Mouse (Mus musculus) adrenal gland, adult 2 months (tissue): Measurements from ENCODE around the gene Olfr543. TPM values are rescaled to one million over a fixed set of nuclear protein-coding genes. Genes with fewer than 3 reads are reported as not detected.

ENCODE experiments used
- DNase-seq: peaks from one replicate; pipeline ENCODE4 v3.0.0; 2021
- polyA plus RNA-seq: library from polyadenylated mRNA; depleted of rRNA; stranded (reverse); fragments of >200 nt; gene quantifications from 2 replicates; pipeline ENCODE4 v1.2.3, GENCODE M21; 2012; rRNA removed
- total RNA-seq, 2 experiments: library from RNA; stranded (reverse); gene quantifications; 2 replicates each; pipeline ENCODE4 v1.2.3; 2021

Olfr543 gene
- total and polyA plus RNA-seq, 3 experiments = not detected

DNA sequence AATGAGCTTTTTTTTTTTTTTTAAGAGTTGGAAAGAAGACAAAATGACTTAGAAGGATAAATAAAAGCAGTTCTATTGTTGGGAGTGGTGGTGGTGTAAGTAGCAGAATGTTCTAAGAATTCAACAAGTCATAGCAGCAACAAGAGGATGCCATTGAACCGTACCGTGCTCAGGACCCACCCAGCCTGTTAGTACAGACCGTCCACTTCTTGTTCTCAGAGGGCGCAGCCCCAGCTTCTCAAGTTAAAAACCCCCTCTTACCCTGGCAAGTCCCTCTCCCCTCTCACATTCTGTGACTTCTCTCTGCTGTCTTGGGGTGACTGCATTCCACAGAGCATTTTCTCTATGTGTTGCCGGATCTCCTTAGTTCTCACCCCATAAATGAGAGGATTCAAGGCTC is 4.9 kb downstream of the Olfr543 start:
- DNase-seq = no peak

DNA sequence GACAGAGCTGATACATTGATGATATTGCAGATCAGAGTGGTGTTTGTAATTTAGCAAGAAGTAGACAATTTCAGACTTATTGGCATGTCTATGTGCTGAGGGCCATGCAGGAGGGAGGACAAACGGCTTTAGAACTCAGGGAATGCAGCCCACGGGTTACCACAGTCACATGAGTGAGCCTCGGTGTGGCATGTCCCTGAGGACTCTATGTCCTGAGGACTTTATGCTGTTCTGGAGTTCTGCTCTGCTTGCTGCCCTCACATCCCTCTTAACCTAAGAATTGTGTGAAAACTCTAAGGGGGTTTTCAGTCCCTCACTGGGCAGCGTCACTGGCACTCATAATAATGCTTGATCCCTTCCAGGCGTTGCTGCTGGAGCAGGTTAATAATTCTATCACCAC is 8.8 kb downstream of the Olfr543 start:
- DNase-seq = no peak

DNA sequence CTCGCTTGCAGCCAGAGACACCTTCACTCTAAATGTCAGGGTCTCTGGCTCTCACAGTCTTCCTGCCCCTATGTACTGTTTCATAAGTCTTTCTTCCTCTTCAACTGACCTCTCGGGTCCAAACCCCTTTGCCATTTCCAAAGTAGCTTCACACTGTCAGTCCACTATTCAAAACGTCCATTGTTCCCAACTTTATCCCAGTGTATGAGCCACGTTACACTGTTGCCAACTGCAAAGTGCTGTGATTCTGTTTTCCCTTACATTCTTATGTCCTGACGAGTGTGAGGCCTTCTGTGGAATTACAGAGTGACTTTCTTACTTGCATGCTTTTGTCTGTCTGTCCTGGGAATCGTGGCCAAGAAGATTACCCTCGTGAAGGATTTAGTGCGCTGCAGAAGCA is 13.9 kb downstream of the Olfr543 start:
- peak; percentile 10 for DNase-seq

DNA sequence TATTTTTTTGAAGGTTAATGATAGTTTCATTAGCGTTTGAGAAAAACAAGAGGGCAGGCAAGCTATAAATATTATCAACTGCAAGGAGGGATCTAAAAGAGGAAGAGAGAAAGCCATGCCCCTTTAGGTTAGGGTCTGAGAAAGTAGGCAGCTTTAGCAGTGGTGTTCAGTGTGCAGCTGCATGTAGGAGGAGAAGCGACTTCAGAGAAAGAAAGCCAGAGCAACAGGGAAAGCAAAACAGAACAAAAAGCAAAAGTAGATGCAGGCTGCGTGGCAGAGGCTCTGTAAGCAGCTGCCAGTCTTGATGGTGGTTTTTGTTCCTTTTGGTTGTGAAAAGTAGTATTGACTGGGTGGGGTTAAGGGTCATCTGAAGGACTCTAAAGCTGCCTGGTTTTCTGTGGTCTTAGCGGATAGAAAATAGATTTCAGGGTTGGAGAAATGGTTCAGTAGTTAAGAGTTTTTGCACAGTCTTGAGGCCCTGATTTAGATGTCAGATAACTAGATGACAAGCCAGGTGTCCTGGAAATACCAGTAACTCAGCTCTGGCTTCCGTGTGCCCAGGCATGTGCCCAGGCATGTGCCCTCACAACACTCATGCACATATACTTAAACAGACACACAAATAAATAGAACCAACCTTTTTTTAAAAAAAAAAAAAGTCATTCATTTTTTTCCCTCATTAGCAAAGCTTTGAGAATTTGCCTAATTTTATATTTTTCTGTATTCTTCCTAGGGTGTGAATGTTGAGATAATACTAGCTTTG is 22.7 kb downstream of the Olfr543 start:
- no peak for DNase-seq

DNA sequence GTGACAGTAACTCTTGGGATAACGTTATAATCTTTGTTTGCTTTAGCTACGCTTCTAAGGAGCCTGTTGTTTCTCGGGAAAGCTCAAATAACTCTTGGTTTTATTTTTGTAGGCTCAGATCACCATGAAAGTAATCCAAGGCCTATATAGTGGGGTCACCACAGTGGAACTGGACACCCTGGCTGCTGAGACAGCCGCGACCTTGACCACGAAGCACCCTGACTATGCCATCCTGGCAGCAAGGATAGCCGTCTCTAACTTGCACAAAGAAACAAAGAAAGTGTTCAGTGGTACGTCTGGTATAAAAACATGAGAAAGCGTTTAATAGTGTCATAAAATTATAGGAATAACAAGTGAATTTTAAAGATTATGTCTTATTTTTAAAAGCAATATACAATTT is 35.0 kb downstream of the Olfr543 start:
- peak; percentile 56 for DNase-seq

DNA sequence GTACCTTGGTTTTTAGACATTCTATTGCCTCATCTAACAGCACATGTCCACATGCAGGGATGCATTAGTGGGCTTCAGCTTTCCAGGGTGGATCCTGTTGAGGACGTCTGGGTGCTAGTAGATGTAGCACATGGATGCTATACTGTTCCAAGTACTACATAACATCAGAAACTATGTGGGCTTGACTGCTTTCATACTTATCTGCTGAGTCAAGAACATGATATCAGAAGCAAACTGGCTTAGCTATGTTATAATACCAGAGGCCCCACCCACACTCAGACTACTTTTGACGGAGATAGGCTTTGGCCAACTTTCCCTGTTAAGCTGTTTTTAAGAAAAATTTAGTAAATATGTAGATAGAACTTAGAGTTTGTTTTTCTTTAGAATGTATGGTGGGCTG is 37.2 kb downstream of the Olfr543 start:
- no peak for DNase-seq

DNA sequence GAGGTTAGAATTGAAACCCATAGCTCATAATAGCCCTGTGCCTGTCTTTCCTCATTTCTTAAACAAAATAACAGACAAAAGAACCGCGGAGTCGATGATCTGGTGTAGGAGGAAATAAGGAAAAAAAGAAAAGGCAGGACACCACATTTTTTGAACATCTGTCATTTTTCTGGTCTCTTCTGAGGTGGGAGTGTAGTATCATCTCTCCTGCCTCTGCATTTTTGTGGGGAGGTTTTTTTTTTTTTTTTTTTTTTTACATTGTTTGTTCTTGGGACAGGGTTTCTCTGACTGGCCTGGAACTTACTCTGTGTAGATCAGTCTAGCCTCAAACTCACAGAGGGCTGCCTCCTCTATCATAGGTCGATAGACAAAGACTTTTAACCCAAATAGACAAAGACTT is 39.0 kb downstream of the Olfr543 start:
- DNase-seq = no peak

DNA sequence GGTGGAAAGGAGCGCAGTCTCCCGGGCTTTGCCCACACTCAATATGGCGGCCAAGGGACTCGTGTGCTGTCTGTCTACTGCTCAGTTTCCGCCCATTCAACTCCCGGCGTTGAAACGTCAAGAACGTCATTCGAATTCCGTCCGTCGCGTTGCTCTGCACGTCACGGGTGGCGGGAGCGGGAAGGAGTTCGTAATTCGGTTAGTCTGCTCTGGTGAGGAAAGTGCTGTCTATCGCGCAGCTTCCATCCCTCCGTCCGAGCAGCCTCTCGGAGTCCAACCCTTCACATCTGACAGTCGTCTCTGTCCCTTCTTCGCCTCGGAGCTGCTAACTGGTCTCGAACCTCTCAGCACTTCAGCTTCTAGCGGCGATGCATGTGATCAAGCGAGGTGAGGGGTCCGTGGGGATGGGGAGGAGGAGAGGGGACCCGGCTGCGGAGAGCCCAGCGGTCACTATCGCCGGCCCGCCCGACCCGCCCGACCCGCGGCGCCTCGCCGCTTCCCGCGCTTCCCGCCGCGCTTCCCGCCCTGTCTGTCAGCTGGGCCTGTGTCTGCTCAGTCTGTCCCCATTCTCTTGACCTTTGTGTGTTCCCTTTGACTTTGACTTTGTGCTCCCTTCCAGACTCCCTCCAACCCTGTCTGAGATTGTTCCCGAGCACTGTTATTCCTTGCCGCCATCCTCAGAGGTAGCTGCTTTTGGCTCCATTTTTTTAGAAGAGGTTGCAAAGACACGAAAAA is 39.7 kb downstream of the Olfr543 start, which contains the start of gene Rrm1:
Rrm1 (plus strand) TSS at position 39 of the 735 bp plus-strand sequence.
- peak; percentile 96 for DNase-seq

DNA sequence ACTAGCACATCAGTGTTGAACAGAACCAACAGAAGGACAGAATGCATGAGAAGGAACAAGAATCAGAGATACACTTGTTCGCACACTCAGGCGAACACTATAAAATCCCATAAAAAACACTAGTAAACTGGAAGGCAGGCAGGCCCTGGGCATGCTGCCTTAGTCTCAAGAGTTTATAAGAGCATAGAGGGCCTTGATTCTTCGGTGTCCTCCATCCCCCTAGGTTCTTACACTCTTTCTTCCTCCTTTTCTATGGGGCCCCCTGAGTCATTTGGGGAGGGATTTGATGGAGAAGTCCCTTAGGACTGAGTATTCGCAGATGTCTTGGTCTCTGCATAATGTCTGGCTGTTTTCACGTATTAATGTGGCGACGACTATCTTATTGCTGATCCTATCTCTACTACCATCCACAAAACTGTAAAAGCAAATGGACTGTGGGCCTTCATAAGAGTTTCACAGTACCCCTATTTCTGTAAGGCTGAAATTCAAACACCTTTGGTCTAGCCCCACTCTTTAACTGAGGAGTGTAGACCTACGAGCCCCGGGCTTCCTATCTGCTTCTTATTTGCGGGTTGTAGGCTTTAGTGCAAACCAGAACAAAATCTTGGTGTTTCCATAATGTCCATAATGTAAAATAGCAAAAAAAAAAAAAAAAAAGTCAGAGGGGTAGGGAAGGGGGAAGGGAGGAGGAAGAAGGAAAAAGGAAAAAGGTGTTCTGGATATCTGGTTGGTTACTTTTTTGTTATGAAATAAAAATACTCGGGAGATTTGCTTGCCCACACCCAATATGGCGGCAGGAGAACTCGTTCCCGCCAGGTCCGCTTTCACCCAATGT is 40.4 kb downstream of the Olfr543 start:
- DNase-seq = no peak

DNA sequence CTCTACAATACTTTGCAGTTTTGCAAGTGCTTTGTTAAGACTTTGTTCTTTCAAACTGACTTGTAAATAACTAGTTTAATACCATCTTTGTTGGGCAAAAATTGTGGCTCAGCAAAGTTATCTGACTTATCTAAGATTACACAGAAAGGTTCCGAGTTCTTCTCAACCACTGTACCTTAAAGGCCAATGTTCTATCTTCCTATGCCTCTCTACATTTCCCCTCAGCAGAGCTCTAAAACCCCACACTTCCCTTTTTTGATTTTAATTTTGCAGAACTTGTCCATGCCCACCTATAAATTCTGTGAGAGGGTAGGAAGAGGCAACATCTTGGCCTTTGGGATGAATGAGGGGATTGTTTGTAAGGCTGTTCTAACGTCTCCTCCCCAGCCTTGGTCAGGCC is 47.1 kb downstream of the Olfr543 start:
- DNase-seq = no peak

Other genes starting within 250 kb of the Olfr543 start
- gene Rhog, start 225.6 kb downstream of the Olfr543 start, total RNA-seq = 10 to 100 TPM; 48.0 to 62.7 TPM
- gene Rhog, start 225.6 kb downstream of the Olfr543 start, polyA plus RNA-seq = 60.0 and 69.0 TPM in 2 replicates
- 10 to 100 TPM; 68.2 to 74.8 TPM for gene Stim1, start 213.9 kb downstream of the Olfr543 start, total RNA-seq
- 68.4 and 77.7 TPM in 2 replicates for gene Stim1, start 213.9 kb downstream of the Olfr543 start, polyA plus RNA-seq
- 10 to 100 TPM; 16.8 to 20.1 TPM for gene Rrm1, start 40.0 kb downstream of the Olfr543 start, total RNA-seq
- gene Rrm1, start 40.0 kb downstream of the Olfr543 start, polyA plus RNA-seq = 3.2 and 4.1 TPM in 2 replicates
- not detected for gene Olfr544, start 6.6 kb upstream of the Olfr543 start, total RNA-seq
- not detected in 2 replicates for gene Olfr544, start 6.6 kb upstream of the Olfr543 start, polyA plus RNA-seq
- gene Olfr545, start 17.9 kb upstream of the Olfr543 start, total RNA-seq = not detected
- not detected in 2 replicates for gene Olfr545, start 17.9 kb upstream of the Olfr543 start, polyA plus RNA-seq
- gene Olfr547, start 53.1 kb upstream of the Olfr543 start, total RNA-seq = not detected
- gene Olfr547, start 53.1 kb upstream of the Olfr543 start, polyA plus RNA-seq = not detected in 2 replicates
- not detected for gene Olfr548-ps1, start 59.2 kb upstream of the Olfr543 start, total RNA-seq
- gene Olfr548-ps1, start 59.2 kb upstream of the Olfr543 start, polyA plus RNA-seq = not detected in 2 replicates
- gene Olfr549, start 68.2 kb upstream of the Olfr543 start, total RNA-seq = not detected
- not detected in 2 replicates for gene Olfr549, start 68.2 kb upstream of the Olfr543 start, polyA plus RNA-seq
- gene Trim21, start 83.8 kb upstream of the Olfr543 start, total RNA-seq = 10 to 100 TPM; 11.7 to 16.0 TPM
- gene Trim21, start 83.8 kb upstream of the Olfr543 start, polyA plus RNA-seq = 2.4 and 3.2 TPM in 2 replicates
- not detected for gene Olfr550, start 89.8 kb upstream of the Olfr543 start, total RNA-seq
- not detected in 2 replicates for gene Olfr550, start 89.8 kb upstream of the Olfr543 start, polyA plus RNA-seq
- not detected for gene Olfr551, start 110.2 kb upstream of the Olfr543 start, total RNA-seq
- gene Olfr551, start 110.2 kb upstream of the Olfr543 start, polyA plus RNA-seq = not detected in 2 replicates
- gene Olfr552, start 116.1 kb upstream of the Olfr543 start, total RNA-seq = under 1 TPM in 1 of 2 experiments, not detected in 1; 0.14 TPM
- gene Olfr552, start 116.1 kb upstream of the Olfr543 start, polyA plus RNA-seq = not detected in 2 replicates
- not detected for gene Olfr553, start 136.5 kb upstream of the Olfr543 start, total RNA-seq
- not detected in 2 replicates for gene Olfr553, start 136.5 kb upstream of the Olfr543 start, polyA plus RNA-seq
- not detected for gene Olfr554, start 156.8 kb upstream of the Olfr543 start, total RNA-seq
- gene Olfr554, start 156.8 kb upstream of the Olfr543 start, polyA plus RNA-seq = not detected in 2 replicates
- gene Olfr555, start 177.1 kb upstream of the Olfr543 start, total RNA-seq = not detected
- not detected in 2 replicates for gene Olfr555, start 177.1 kb upstream of the Olfr543 start, polyA plus RNA-seq
- not detected for gene Olfr556, start 183.2 kb upstream of the Olfr543 start, total RNA-seq
- gene Olfr556, start 183.2 kb upstream of the Olfr543 start, polyA plus RNA-seq = not detected in 2 replicates
- gene Trim68, start 205.6 kb upstream of the Olfr543 start, total RNA-seq = 1 to 10 TPM; 6.9 to 8.4 TPM
- gene Trim68, start 205.6 kb upstream of the Olfr543 start, polyA plus RNA-seq = 9.4 and 10.1 TPM in 2 replicates
- gene Olfr557, start 214.2 kb upstream of the Olfr543 start, total RNA-seq = not detected
- gene Olfr557, start 214.2 kb upstream of the Olfr543 start, polyA plus RNA-seq = 0.03 TPM in 1 of 2 replicates, not detected in the other
- gene Olfr558, start 220.5 kb upstream of the Olfr543 start, total RNA-seq = under 1 TPM; 0.26 to 0.31 TPM
- 0.38 and 0.51 TPM in 2 replicates for gene Olfr558, start 220.5 kb upstream of the Olfr543 start, polyA plus RNA-seq
- gene Olfr33, start 237.4 kb upstream of the Olfr543 start, total RNA-seq = not detected
- gene Olfr33, start 237.4 kb upstream of the Olfr543 start, polyA plus RNA-seq = 0.11 TPM in 1 of 2 replicates, not detected in the other
- gene Olfr559, start 245.8 kb upstream of the Olfr543 start, total RNA-seq = not detected
- not detected in 2 replicates for gene Olfr559, start 245.8 kb upstream of the Olfr543 start, polyA plus RNA-seq